Mouse (Mus musculus) hindbrain, embryonic 13.5 days (tissue): ENCODE data around the gene Cyp2c40. TPM values are rescaled to one million over a fixed set of nuclear protein-coding genes. Genes with fewer than 3 reads are reported as not detected.
"Not testable (repeated sequence)": the region's sequence is repeated elsewhere in the genome, so short reads cannot be mapped to it uniquely, and the experiment has no call there.

Experiments used
- ATAC-seq: fragments of 200-750 bp; cut with Nextera tagmentation; 2 replicates; pipeline ENCODE4 v1.8.0; 2017; ENCODE audit warnings: moderate TSS enrichment; ENCODE audit not compliant: low FRiP score
- H3K27ac ChIP-seq: fragments of 300-500 bp; sonication (generic); 2 replicates; pipeline ENCODE4 v1.5.1; 2015; ENCODE audit warnings: inconsistent platforms, mild to moderate bottlenecking, moderate library complexity
- H3K27me3 ChIP-seq: fragments of 300-500 bp; sonication (generic); 2 replicates; pipeline ENCODE4 v1.6.1; 2015; ENCODE audit warnings: mild to moderate bottlenecking, inconsistent platforms
- H3K36me3 ChIP-seq: fragments of 300-500 bp; sonication (generic); 2 replicates; pipeline ENCODE4 v1.6.1; 2015; ENCODE audit warnings: mild to moderate bottlenecking, inconsistent platforms
- H3K4me1 ChIP-seq: fragments of 300-500 bp; sonication (generic); replicated peaks from 2 replicates; pipeline ENCODE4 v1.6.1; 2015; ENCODE audit warnings: inconsistent platforms
- H3K4me2 ChIP-seq: fragments of 300-500 bp; sonication (generic); 2 replicates; pipeline ENCODE4 v1.6.1; 2015; ENCODE audit warnings: inconsistent platforms, mild to moderate bottlenecking, moderate library complexity
- H3K4me3 ChIP-seq: fragments of 300-500 bp; sonication (generic); 2 replicates; pipeline ENCODE4 v1.5.1; 2015; ENCODE audit warnings: mild to moderate bottlenecking, inconsistent platforms
- H3K9ac ChIP-seq: fragments of 300-500 bp; sonication (generic); 2 replicates; pipeline ENCODE4 v1.6.1; 2015; ENCODE audit warnings: mild to moderate bottlenecking, inconsistent platforms
- H3K9me3 ChIP-seq: fragments of 300-500 bp; sonication (generic); 2 replicates; pipeline ENCODE4 v1.6.1; 2016; ENCODE audit warnings: inconsistent platforms
- WGBS: fragments of 180-500 bp; shearing (Covaris S2); methylation state at CpG from one replicate; pipeline ENCODE4 v1.1.7; 2015; 5-methylcytosine and 5-hydroxymethylcytosine counted together
- polyA plus RNA-seq: library from polyadenylated mRNA; unstranded; fragments of >200 nt; fragmentation: Nextera tagmentation; extraction: Ambion mirVana; gene quantifications from 2 replicates; pipeline ENCODE4 v1.2.1, GENCODE M21; 2015

Gene Cyp2c40
- not detected in 2 replicates for polyA plus RNA-seq

GRCm38 (mm10) chr19:39812714-39813113, at the start of gene Cyp2c40:
TSS of gene Cyp2c40 (minus strand) at chr19:39812814.
- 90% methylated on average over 3 of the region's 3 CpGs for WGBS
- H3K36me3 ChIP-seq = not testable (repeated sequence)

DNA sequence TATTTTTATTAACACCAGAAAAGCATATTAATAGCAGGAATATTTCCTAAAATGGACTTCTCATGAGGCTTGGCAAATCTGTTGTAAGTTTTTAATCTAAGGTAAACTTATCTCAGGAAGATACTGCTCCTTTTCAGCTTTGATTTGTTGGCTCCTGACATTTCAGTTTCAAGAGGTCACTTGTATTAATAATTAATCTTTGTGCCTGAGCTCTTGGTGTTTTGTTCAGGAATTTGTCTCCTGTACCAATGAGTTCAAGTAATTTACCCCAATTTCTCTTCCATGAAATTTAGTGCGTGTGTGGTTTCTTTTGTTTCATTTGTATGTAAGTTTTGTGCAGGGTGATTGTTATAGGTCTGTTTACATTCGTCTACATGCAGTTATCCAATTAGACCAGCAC, 8.3 kb upstream of the Cyp2c40 start:
- not testable (repeated sequence) for ATAC-seq, H3K4me3 ChIP-seq
- WGBS = 95% methylated on average over 2 of the region's 2 CpGs

More at GRCm38 (mm10) chr19:39812714-39813113, at the start of gene Cyp2c40:
- not testable (repeated sequence) for H3K4me2 ChIP-seq, ATAC-seq, H3K4me3 ChIP-seq, H3K4me1 ChIP-seq, H3K27ac ChIP-seq, H3K9me3 ChIP-seq, H3K27me3 ChIP-seq, H3K9ac ChIP-seq

DNA sequence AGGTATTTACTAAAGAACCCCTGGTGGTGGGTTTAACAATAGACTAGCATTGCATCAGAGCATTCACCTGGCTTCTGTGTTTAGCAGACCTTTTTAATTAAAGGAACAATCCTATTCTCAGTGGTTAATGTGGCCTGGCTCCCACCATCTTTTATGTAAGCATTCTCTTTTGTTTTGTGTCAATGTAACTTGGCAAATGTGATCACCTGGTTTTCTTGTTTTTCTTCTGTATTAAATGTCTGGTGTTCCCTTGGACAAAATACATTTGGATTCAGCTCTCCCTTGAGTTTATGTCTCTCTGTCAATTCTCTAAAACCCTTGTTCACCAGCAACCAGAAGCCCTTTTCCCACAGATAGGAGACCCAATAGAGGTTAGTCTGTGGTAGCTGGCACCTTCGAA, 3.8 kb upstream of the Cyp2c40 start:
- H3K27me3 ChIP-seq, H3K9me3 ChIP-seq, H3K4me3 ChIP-seq, H3K27ac ChIP-seq, H3K4me2 ChIP-seq, H3K4me1 ChIP-seq, H3K36me3 ChIP-seq, ATAC-seq, H3K9ac ChIP-seq: not testable (repeated sequence)
- WGBS = 89% methylated on average over 1 of the region's 1 CpGs

More for the DNA sequence above, 8.3 kb upstream of the Cyp2c40 start:
- not testable (repeated sequence) for H3K27ac ChIP-seq, H3K27me3 ChIP-seq, H3K4me2 ChIP-seq, H3K4me1 ChIP-seq, H3K36me3 ChIP-seq, H3K9ac ChIP-seq, H3K9me3 ChIP-seq

GRCm38 (mm10) chr19:39815991-39816390, 3.4 kb upstream of the Cyp2c40 start:
- H3K9ac ChIP-seq, H3K9me3 ChIP-seq, H3K4me1 ChIP-seq, H3K27ac ChIP-seq, H3K27me3 ChIP-seq, H3K4me3 ChIP-seq, H3K36me3 ChIP-seq, H3K4me2 ChIP-seq, ATAC-seq: not testable (repeated sequence)
- WGBS = 67% methylated on average over 4 of the region's 4 CpGs

- not testable (repeated sequence) for H3K36me3 ChIP-seq, ATAC-seq, H3K27me3 ChIP-seq, H3K9me3 ChIP-seq, H3K4me3 ChIP-seq, H3K9ac ChIP-seq, H3K4me2 ChIP-seq, H3K27ac ChIP-seq, H3K4me1 ChIP-seq
- 79% methylated on average over 2 of the region's 2 CpGs for WGBS
Measured at GRCm38 (mm10) chr19:39785458-39785857, 27.2 kb downstream of the Cyp2c40 start.

DNA sequence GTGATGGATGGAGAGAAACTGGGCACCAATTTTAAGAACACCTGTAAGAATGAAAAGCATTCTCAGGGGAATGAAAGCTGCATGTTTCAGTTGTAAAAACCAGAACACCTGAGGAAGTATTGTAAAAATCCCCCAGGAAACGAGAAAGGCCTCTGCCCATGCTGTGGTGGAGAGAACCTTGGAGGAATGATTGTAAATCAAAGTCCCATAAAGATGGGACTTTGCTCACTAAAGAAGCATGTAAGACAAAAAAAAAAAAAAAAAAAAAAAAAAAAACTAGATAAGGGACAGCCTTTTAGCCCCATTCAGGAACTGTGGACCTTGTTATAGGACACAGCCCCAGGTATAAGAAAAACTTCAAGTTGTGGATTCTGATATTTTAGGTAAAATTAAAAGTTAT, 67.3 kb downstream of the Cyp2c40 start:
- 55% methylated on average over 1 of the region's 1 CpGs for WGBS
- Histone ChIP-seq H3K27me3 (no peaks in the 10 kb centered on the region), H3K36me3 (no peaks in the 10 kb centered on the region), H3K27ac (no peak overlapping the region), H3K9ac (no peak overlapping the region), H3K9me3 (no peaks in the 10 kb centered on the region), H3K4me3 (no peak overlapping the region), H3K4me2 (no peak overlapping the region), H3K4me1 (no peaks in the 10 kb centered on the region)
- no peak for ATAC-seq

GRCm38 (mm10) chr19:39744361-39744760, 68.3 kb downstream of the Cyp2c40 start:
- 59% methylated on average over 1 of the region's 1 CpGs for WGBS
- H3K9me3 ChIP-seq, ATAC-seq, H3K4me3 ChIP-seq, H3K36me3 ChIP-seq, H3K4me2 ChIP-seq, H3K27me3 ChIP-seq, H3K4me1 ChIP-seq, H3K27ac ChIP-seq, H3K9ac ChIP-seq: not testable (repeated sequence)

GRCm38 (mm10) chr19:39740920-39741319, 71.7 kb downstream of the Cyp2c40 start, which contains the start of gene Cyp2c68:
TSS of gene Cyp2c68 (minus strand) at chr19:39741054.
- Histone ChIP-seq H3K27ac (no peak within 1 kb of the TSS), H3K4me1 (no peaks in the 10 kb centered on the region), H3K36me3 (no peaks in the 10 kb centered on the region), H3K9me3 (no peaks in the 10 kb centered on the region), H3K27me3 (no peaks in the 10 kb centered on the region), H3K4me2 (no peak within 1 kb of the TSS), H3K9ac (no peak within 1 kb of the TSS), H3K4me3 (no peak within 1 kb of the TSS)
- ATAC-seq = no peak
- WGBS = 92% methylated on average over 2 of the region's 2 CpGs

Other genes starting within 250 kb of the Cyp2c40 start
- gene Cyp2c67, start 163.8 kb downstream of the Cyp2c40 start, polyA plus RNA-seq = not detected in 2 replicates
- gene Cyp2c68, start 71.8 kb downstream of the Cyp2c40 start, polyA plus RNA-seq = not detected in 2 replicates
- not detected in 2 replicates for gene Cyp2c69, start 74.0 kb upstream of the Cyp2c40 start, polyA plus RNA-seq
- gene Cyp2c37, start 179.6 kb upstream of the Cyp2c40 start, polyA plus RNA-seq = not detected in 2 replicates